Mouse (Mus musculus) gonadal fat pad, adult 2 months (tissue): ENCODE measurements around the gene Slain1. TPM values are rescaled to one million over a fixed set of nuclear protein-coding genes. Genes with fewer than 3 reads are reported as not detected.
"Not testable (repeated sequence)": the region's sequence is repeated elsewhere in the genome, so short reads cannot be mapped to it uniquely, and the experiment has no call there.

Experiments used
- DNase-seq: peaks from one replicate; pipeline ENCODE4 v3.0.0-alpha.2; 2012; ENCODE audit warnings: low read depth
- polyA plus RNA-seq: library from polyadenylated mRNA; depleted of rRNA; stranded (reverse); fragments of >200 nt; gene quantifications from 2 replicates; pipeline ENCODE4 v1.2.3, GENCODE M21; 2012; rRNA removed

Slain1 gene
- polyA plus RNA-seq, 1 experiment, result 3.0 TPM

DNA sequence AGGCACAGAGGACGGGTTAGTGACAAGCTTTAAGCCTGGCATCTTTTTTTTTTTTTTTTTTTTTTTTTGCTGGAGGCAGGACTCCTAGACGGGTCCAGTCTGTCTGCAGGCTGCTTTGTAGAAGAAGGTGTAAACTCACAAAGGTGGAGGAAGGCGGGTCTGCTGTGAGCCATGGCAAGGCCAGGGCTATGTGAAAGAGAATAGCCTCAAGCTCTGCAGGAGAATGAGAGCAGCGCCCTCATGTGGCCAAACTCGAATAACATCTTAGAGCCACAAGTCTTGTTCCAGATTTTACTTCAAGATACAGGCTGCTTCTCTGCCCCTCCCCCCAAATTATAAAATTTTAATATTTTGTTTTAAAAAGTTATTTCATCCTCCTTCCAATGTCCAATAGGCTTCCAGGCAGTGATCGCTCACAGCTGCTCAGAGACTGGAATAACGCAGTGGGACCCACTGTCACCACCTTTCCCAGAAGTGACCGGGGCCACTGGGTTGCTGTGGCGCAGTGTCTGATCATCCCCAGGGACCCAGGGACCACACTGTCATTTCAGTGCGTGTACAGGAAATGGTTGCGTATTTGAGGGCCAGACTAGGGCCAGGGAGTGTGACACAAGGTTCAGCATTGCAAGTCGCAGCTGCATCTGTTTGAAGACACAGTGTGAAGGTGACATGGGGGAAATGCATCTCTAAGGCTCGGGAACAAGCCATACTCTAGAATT, 70.8 kb downstream of the Slain1 start:
- DNase-seq, result no peak

DNA sequence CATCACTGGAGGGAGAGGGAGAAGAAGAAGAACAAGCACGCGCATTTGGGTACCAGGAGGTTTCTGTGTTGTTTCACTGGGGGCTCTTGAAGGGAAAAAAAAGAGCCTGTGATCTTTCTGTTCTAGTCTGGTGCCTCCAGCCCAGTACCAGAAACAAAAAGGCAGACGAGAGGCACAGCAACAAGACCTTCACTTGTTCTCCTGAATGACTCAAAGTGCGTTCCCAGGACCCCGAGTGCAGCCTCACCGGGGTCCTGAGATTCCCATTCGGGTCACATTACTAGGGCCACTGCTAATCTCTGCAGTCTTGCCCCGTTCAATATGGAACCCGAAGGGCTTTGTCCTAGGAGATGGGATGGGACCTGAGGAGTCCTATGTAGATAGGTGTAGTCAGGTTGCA, 73.3 kb downstream of the Slain1 start:
- no peak for DNase-seq

DNA sequence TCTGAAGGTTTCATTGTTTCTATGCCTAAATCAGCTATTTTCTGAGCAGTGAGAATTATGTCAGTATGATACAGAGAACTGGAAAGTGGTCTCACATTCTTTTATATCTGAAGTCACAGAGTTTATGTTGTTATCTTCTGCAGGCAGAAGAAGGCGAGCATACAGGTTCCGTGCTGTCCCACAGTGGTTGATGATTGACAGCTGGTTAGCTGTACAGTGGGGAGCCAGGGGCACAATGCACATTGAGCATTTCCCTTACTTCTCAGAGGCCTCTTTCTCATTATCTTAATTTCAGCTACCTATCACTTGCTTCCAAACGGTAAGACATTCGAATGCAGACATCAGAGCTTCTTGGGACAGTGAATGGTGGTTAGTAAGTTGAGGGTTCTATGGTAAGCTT, 73.8 kb downstream of the Slain1 start:
- no peak for DNase-seq

DNA sequence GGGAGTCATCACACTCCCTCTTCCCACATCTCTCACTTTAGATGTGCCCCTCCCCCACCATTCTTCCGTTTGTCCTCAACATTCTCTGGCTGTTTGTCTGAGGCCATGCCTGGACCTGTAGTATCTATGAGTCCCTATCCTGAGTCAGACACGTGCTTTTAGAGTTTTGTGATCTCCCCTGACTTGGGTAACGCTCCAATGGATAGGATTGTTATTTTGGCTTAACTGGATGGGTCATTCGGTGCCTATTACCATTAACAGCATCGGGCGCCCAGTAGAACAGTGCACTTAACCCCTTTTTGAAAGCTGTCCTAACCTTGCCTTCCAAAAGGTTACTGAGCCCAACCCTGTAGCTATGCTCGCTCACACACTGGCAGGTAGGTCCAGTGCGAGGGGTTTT, 78.5 kb downstream of the Slain1 start:
- DNase-seq, result no peak

DNA sequence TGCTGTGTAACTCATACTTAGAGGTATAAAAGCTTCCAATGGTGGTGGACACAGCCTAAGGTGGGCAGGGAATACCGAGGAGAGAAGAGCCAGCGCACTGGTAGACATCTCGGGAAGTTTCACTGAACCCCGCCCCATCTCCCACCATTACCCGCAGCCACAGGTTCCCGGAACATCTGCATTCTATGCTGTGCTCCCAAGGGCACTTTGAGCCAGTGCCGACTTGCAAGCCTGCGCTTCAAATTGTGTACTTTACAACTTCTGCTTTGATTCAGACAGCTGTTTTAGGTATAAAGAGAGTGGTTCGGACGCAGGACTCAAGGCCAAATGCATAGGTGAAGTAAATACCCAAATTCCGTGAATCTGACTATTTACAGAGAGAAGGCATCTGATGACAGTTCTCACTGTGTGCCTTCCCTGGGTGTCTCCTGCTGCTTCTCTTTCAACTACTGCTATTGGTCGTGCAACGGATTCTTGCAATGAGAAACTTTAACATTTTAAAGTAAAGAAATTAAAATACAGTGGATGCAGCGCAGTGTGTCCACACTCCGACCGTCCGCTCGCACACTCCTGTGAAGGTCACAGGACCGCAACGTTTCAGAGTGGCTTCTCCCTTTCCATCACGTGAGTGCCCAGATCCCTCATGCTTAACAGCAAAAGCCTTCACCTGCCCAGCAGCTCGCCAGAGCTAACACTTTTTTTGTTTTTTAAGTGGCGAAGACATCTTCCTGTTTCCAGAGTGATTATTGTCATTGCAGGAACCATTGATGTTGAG, 79.1 kb downstream of the Slain1 start:
- DNase-seq, result no peak

DNA sequence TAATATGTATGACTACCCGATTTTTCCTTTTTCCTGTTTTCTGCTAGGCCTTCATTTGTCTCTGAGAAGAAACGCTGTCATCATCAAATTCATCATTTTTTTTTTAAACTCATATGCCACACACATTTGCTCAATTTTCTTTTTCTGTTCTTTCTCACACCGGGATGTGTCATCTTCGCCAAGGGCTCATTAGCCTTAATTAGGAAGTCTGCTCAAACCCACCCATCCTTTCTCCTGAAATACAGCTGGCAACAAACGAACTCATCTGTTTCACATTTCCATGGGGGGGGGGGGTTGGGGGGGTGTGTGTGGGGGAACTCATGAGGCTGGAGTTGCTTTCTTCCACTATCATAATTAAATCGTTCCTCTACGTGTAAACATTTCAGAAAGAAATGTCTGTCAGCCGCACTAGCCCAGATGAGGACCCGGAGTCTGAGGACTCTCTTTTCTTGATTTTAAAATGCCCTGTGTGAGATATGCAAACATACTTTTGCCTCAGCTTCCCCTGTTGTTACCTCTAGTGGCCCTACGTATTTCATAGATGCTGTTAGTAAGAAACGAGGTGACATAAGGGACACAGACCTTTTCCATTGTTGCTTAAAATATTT, 79.8 kb downstream of the Slain1 start:
- DNase-seq, result no peak

DNA sequence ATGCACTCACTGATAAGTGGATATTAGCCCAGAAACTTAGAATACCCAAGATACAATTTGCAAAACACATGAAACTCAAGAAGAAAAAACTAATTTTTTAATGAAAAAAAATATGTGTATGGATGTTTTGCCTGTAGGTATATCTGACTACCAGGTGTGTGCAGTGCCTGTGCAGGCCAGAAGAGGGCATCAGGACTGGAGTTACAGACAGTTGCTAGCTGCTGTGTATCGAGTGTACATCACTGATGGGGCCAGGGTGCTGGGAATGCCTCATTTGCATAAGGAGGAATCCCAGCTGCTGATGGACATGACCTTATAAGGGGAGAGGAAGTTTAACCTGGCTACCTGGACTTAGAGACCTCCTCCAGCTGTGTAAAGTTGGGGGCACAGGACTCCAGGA, 82.6 kb downstream of the Slain1 start:
- no peak for DNase-seq

DNA sequence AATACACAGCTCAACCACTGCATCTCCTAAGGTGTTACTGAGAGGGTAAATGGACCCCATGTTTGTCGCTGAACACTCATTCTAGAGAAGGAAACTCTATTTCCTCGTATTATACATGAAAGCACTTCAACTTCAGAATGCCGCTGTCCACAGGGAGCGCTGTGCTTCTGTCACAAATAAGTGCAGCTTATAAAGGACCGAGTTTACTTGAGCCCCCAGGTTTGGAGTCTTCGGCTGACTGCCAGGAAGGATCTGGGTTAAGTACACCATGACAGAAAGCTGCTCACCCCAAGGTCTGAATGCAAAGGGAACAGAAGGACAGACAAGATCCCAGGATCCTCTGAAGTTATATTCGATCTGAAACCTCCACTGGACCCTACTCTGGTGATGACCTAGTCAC, 91.2 kb downstream of the Slain1 start:
- no peak for DNase-seq

DNA sequence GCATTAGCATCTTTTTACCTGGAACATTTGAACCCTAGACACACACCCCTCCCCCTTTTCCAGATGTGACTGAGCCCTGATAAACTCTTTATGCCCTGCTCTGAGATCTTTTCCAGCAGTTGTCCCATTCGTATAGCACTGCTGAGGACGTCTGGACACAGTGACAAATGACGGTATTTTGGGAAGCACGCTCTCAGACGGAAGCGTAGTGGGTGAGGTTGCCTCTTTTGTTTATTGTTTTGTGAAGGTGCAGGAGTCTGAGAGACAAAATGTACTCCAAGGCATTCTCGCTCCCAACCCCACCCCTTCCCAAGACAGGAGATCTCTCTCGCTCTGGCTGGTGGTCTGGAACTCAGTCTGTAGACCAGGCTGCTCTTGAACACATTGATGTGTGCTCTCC, 92.1 kb downstream of the Slain1 start:
- DNase-seq, result no peak

DNA sequence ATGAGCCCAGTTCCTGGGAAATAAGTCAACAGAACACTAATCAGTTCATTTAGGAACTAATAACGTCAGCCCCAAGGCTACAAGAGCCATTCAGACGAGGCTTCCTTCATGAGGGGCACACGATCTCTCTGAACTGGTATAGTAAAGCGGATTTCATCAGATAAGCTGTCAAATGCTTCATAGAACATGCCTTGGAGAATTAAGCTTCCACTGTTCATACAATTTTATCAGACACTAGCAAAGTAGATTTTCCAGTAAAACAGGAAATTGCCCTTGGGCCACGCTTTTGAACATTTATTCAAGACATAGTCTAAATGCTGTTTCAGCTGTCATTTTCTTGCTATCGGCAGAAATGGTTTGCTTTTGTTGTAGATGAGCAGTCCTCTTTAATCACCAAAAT, 97.3 kb downstream of the Slain1 start:
- no peak for DNase-seq

DNA sequence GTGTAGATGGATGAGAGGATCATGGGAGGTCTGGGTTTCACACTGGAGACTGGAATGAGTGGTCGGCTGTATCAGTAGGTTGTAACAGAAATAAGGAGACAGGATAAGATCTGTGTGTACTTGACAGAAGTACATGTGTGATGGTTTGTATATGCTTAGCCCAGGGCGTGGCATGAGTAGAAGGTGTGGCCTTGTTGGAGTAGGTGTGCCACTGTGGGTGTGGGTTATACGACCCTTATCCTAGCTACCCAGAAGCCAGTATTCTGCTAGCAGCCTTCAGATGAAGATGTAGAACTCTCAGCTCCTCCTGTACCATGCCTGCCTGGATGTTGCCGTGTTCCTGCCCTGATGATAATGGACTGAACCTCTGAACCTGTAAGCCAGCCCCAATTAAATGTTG, 100.6 kb downstream of the Slain1 start:
- DNase-seq, result not testable (repeated sequence)

DNA sequence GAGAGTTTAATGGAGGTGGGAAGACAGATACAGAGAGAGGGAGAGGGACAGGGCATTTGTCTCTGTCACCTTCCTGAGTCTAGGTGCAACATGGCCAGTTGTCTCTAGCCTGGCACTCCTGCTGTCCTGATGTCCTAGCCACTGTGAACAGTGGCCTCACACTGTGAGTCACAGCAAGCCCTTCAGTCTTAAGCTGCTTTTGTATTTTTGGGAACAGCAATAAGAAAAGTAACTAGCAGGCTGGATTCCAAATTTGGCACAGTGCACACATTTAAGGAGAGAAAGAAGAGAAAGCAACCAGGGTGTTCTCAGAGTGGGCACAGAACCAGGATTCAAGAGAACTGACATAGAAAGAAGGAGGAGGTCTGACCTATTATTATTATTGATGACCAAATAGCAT, 101.4 kb downstream of the Slain1 start:
- DNase-seq, result no peak

DNA sequence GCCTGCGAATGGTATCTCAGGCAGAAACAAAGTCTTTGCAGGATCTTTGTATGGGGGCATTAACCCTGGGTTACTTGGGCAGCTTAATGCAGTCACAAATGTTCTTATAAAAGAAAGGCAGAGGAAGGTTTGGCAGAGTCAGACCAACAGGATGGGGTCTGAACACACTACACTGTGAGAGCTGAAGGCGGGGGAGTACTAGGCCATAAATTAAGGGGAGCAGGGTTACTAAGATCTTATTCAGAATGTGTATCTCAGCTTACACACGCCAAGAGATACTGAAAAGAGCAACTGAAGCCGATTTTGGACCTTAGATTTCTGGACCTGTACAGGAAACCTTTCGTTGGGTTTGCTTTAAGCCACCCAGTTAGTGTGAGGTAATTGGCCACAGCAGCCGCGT, 102.7 kb downstream of the Slain1 start:
- no peak for DNase-seq

DNA sequence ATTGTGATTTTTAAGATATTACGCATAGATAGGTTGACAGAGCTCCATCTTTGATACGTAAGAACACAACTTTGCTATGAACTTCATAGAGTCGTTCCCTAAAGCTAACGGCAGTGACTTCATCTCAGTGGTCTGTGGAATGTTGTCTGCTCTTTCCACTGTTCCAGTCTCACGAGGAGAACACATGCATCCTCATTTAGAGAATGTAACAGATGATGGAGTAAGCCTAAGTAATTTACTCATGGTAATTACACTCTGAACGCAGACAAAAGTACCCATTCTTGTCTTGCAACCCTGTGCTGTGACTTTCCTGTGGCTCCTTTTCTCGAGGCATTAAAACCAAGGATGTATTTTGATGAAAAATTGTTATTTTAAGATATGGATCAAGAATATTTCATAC, 104.0 kb downstream of the Slain1 start:
- DNase-seq, result no peak

DNA sequence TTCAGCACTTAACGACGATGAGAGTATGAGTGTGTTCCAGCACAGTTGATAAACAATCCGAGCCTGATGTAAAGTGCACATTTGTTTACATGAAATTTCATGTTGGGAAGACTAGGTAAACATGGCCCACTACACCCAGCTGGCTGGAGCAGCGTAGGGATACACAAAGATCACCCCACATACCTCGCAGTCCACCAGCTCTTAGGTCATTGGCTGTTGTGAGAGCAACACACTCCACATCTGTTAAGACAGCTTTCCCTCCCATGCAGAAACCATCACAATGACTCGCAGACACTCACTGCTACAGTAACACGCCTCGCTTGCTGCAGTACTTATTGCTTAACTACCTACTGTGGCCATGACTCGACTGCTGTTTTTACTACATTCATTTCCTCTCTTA, 104.4 kb downstream of the Slain1 start:
- DNase-seq, result no peak

Other genes with a start within 250 kb of the Slain1 start
- gene Scel, start 136.9 kb upstream of the Slain1 start, polyA plus RNA-seq, result 3.6 and 4.9 TPM in 2 replicates
- 8.2 and 10.0 TPM in 2 replicates for gene Ednrb, start 194.2 kb downstream of the Slain1 start, polyA plus RNA-seq